Comparison of ENCODE assay signal across 18 mouse cellular contexts in genomic region chr11:94120690-94121089, GRCm38 (mm10).
"Had no signal": no experiment of that assay in that cellular context is flagged by ENCODE, and none has a peak within 500 bp of the region (broad histone marks: within the 10 kb centered on the region; RNA-seq: fewer than 3 reads in every experiment).

No protein-coding gene starts in this region.

- H3K27ac ChIP-seq: kidney, postnatal 0 days; layer of hippocampus, adult 2 months; liver, embryonic 13.5 days; midbrain, embryonic 13.5 days; stomach, embryonic 15.5 days had no signal

- DNase-seq: kidney, adult 2 months; kidney, postnatal 25 days; layer of hippocampus, adult 9-11 months; left cerebral cortex, postnatal 4 days; liver, embryonic 13.5 days; lung, adult 2 months; lung, postnatal 14 days; lung, postnatal 4 days; retina, postnatal 1 day; right cerebral cortex, postnatal 25 days; spleen, adult 18-20 months; thymus, postnatal 25 days had no signal

- H3K4me3 ChIP-seq: layer of hippocampus, adult 2 months; liver, embryonic 13.5 days; midbrain, embryonic 13.5 days; stomach, embryonic 15.5 days had no signal

- H3K4me2 ChIP-seq: liver, embryonic 13.5 days; midbrain, embryonic 13.5 days; stomach, embryonic 15.5 days had no signal

- H3K27me3 ChIP-seq: liver, embryonic 13.5 days; midbrain, embryonic 13.5 days; stomach, embryonic 15.5 days had no signal

- H3K4me1 ChIP-seq: liver, embryonic 13.5 days; midbrain, embryonic 13.5 days; stomach, embryonic 15.5 days had no signal

- H3K9me3 ChIP-seq: liver, embryonic 13.5 days; midbrain, embryonic 13.5 days; stomach, embryonic 15.5 days had no signal

- H3K9ac ChIP-seq: liver, embryonic 13.5 days; midbrain, embryonic 13.5 days; stomach, embryonic 15.5 days had no signal

- ATAC-seq: intestine, postnatal 0 days; midbrain, embryonic 13.5 days; midbrain, embryonic 16.5 days had no signal
